Mouse (Mus musculus): ENCODE measurements around the gene Zmiz1.

DNA sequence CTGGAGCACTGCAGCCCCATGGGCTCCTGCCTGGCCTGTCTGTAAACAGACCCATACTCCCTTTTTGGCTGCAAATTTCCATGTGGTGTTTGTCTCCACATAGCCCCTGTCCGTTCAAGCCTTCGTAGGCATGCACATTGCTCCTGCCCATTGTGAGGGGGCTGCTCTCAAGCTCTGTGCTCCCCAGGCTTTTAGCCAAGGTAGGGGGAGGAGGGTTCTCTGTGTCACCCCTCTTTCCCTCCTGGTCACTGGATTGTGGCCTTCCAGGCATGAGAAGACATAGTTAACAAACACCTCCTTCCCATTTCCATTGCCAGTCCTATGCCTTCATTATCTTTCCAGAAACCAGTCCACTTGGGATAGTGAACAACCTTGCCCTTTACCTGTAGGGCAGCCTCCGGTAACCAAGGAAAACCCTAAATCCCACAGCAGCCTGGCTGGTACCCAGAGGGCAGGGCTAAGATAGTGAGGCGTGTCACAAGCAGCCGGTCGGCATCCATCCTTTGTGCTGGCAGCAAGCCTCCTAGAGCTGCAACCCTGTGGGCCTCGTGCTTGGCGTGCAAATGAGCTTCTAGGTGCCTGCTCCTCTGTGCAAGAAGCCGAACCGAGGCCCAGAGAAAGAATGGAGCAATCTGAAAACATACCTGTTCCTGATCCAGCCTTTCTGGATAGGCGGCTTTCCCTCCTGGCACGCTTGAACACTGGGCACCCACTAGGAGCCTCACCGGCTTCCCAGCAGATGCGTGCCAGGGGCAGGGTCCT is 174.7 kb downstream of the Zmiz1 start:
- TF ChIP-seq GATA1 (IDR thresholded peaks at IDR 0.05; ENCODE audit: low read length) (no peak), TAL1 (IDR thresholded peaks at IDR 0.05; ENCODE audit: low read length) (no peak)
